Mouse (Mus musculus) stomach, embryonic 16.5 days (tissue): ENCODE measurements around the gene Kdm4b. TPM values are rescaled to one million over a fixed set of nuclear protein-coding genes. Genes with fewer than 3 reads are reported as not detected.

ENCODE experiments used
- ATAC-seq: fragments of 200-750 bp; cut with Nextera tagmentation; 2 replicates; pipeline ENCODE4 v1.8.0; 2017; ENCODE audit warnings: moderate number of reproducible peaks, moderate TSS enrichment; ENCODE audit not compliant: insufficient read depth, low FRiP score
- H3K27ac ChIP-seq: fragments of 300-500 bp; sonication (generic); 2 replicates; pipeline ENCODE4 v1.5.1; 2014; ENCODE audit warnings: low read length
- H3K27me3 ChIP-seq: fragments of 300-500 bp; sonication (generic); 2 replicates; pipeline ENCODE4 v1.6.1; 2014; ENCODE audit warnings: low read length, control low read depth, mixed read lengths; ENCODE audit not compliant: control insufficient read depth, insufficient read depth
- H3K36me3 ChIP-seq: fragments of 300-500 bp; sonication (generic); 2 replicates; pipeline ENCODE4 v1.6.1; 2014; ENCODE audit warnings: low read length; ENCODE audit not compliant: control insufficient read depth, insufficient read depth
- H3K4me1 ChIP-seq: fragments of 300-500 bp; sonication (generic); 2 replicates; pipeline ENCODE4 v1.6.1; 2014; ENCODE audit warnings: low read length, control low read depth, mixed read lengths; ENCODE audit not compliant: control insufficient read depth, insufficient read depth
- H3K4me2 ChIP-seq: fragments of 300-500 bp; sonication (generic); 2 replicates; pipeline ENCODE4 v1.6.1; 2014; ENCODE audit warnings: low read depth, low read length, mixed read lengths
- H3K4me3 ChIP-seq: fragments of 300-500 bp; sonication (generic); replicated peaks from 2 replicates; pipeline ENCODE4 v1.5.1; 2014; ENCODE audit warnings: mild to moderate bottlenecking, low read length
- H3K9ac ChIP-seq: fragments of 300-500 bp; sonication (generic); 2 replicates; pipeline ENCODE4 v1.6.1; 2014; ENCODE audit warnings: low read length
- H3K9me3 ChIP-seq: fragments of 300-500 bp; sonication (generic); replicated peaks from 2 replicates; pipeline ENCODE4 v1.6.1; 2016; ENCODE audit warnings: low read length, control low read depth; ENCODE audit not compliant: control insufficient read depth
- WGBS: fragments of 180-500 bp; shearing (Covaris S2); extraction: QIAGEN DNeasy Blood & Tissue Kit; methylation state at CpG from one replicate; pipeline ENCODE4 v1.1.7; 2014; 5-methylcytosine and 5-hydroxymethylcytosine counted together
- polyA plus RNA-seq: library from polyadenylated mRNA; unstranded; fragments of >200 nt; fragmentation: Nextera tagmentation; extraction: Ambion mirVana; gene quantifications from 2 replicates; pipeline ENCODE4 v1.2.1, GENCODE M21; 2015

The Kdm4b gene
- polyA plus RNA-seq, result 23.5 and 24.2 TPM in 2 replicates

GRCm38 (mm10) chr17:56325450-56326152, at the start of gene Kdm4b:
TSS of gene Kdm4b (plus strand) at chr17:56326062.
- Histone ChIP-seq H3K4me3 (peak within 1 kb of the TSS; percentile 79), H3K36me3 (peaks cover 3% of the 10 kb centered on the region; the same call in 1 of the 2 replicates), H3K4me1 (peaks cover 24% of the 10 kb centered on the region), H3K27me3 (no peaks in the 10 kb centered on the region), H3K9me3 (no peaks in the 10 kb centered on the region), H3K27ac (peak within 1 kb of the TSS; percentile 97), H3K9ac (peak within 1 kb of the TSS; percentile 96), H3K4me2 (peak within 1 kb of the TSS; percentile 93)
- ATAC-seq, result peak; percentile 98
- WGBS, result under 1% methylated on average over 57 of the region's 57 CpGs

GRCm38 (mm10) chr17:56276643-56277566, 49.0 kb upstream of the Kdm4b start, which contains the start of gene Ticam1:
TSS of gene Ticam1 (minus strand) at chr17:56276786.
- peak; percentile 95 for ATAC-seq
- peak within 1 kb of the TSS; percentile 69 for H3K4me2 ChIP-seq
- peak within 1 kb of the TSS; percentile 97 for H3K27ac ChIP-seq
- 3% methylated on average over 18 of the region's 21 CpGs for WGBS
- H3K4me3 ChIP-seq, result peak within 1 kb of the TSS; percentile 72
- peaks cover 27% of the 10 kb centered on the region for H3K4me1 ChIP-seq
- H3K27me3 ChIP-seq, result no peaks in the 10 kb centered on the region
- no peaks in the 10 kb centered on the region for H3K9me3 ChIP-seq
- peak within 1 kb of the TSS; percentile 87 for H3K9ac ChIP-seq
- H3K36me3 ChIP-seq, result peaks cover 14% of the 10 kb centered on the region

- H3K27me3 ChIP-seq, result no peaks in the 10 kb centered on the region
- peak overlapping the region; percentile 57; the same call in 1 of the 2 replicates for H3K9ac ChIP-seq
- peak overlapping the region; percentile 97 for H3K27ac ChIP-seq
- peak overlapping the region; percentile 69 for H3K4me2 ChIP-seq
- H3K4me1 ChIP-seq, result peaks cover 25% of the 10 kb centered on the region
- 34% methylated on average over 2 of the region's 2 CpGs for WGBS
- ATAC-seq, result no peak
- peak overlapping the region; percentile 72; the same call in 1 of the 2 replicates for H3K4me3 ChIP-seq
- no peaks in the 10 kb centered on the region for H3K9me3 ChIP-seq
- H3K36me3 ChIP-seq, result peaks cover 14% of the 10 kb centered on the region
These were observed 48.3 kb upstream of the Kdm4b start for GRCm38 (mm10) chr17:56277567-56277893.

- Histone ChIP-seq H3K9me3 (no peaks in the 10 kb centered on the region), H3K27me3 (no peaks in the 10 kb centered on the region), H3K36me3 (peaks cover 14% of the 10 kb centered on the region), H3K4me1 (peaks cover 18% of the 10 kb centered on the region), H3K4me2 (no peak overlapping the region), H3K27ac (peak overlapping the region; percentile 97; the same call in 1 of the 2 replicates), H3K9ac (no peak overlapping the region; the same call in 1 of the 2 replicates), H3K4me3 (no peak overlapping the region)
- no peak for ATAC-seq
- WGBS, result 88% methylated on average over 5 of the region's 5 CpGs
These were observed 47.5 kb upstream of the Kdm4b start for GRCm38 (mm10) chr17:56278340-56278739.

- Histone ChIP-seq H3K4me3 (no peak overlapping the region), H3K4me1 (peaks cover 15% of the 10 kb centered on the region), H3K9me3 (no peaks in the 10 kb centered on the region), H3K27ac (no peak overlapping the region), H3K27me3 (no peaks in the 10 kb centered on the region), H3K4me2 (no peak overlapping the region), H3K36me3 (peaks cover 14% of the 10 kb centered on the region), H3K9ac (no peak overlapping the region)
- no peak for ATAC-seq
- WGBS, result 86% methylated on average over 12 of the region's 12 CpGs
These were observed 46.2 kb upstream of the Kdm4b start for GRCm38 (mm10) chr17:56279481-56280155.

DNA sequence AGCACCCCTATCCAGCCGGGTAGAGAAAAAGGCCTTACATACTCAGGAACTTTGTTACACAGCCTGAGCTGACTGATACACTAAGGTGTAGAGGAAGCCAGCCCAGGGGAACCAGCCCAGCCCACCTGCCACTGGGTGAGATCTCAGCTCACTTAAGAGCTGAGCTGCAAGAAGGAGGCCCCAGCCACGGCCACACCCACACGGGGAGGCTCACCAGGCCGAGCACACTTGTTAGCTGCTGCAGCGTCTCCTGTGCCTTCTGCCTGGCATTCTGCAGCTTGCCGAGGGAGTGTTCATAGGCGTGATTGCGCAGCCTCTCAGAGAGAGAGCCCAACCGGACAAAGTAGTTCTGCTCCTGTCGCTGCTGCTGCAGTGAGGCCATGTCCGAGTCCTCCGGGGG, 44.7 kb upstream of the Kdm4b start:
- Histone ChIP-seq H3K4me2 (no peak overlapping the region), H3K36me3 (peaks cover 26% of the 10 kb centered on the region), H3K27ac (no peak overlapping the region), H3K9me3 (no peaks in the 10 kb centered on the region), H3K4me1 (peaks cover 15% of the 10 kb centered on the region), H3K9ac (no peak overlapping the region), H3K27me3 (no peaks in the 10 kb centered on the region), H3K4me3 (no peak overlapping the region)
- 87% methylated on average over 12 of the region's 12 CpGs for WGBS
- no peak for ATAC-seq

DNA sequence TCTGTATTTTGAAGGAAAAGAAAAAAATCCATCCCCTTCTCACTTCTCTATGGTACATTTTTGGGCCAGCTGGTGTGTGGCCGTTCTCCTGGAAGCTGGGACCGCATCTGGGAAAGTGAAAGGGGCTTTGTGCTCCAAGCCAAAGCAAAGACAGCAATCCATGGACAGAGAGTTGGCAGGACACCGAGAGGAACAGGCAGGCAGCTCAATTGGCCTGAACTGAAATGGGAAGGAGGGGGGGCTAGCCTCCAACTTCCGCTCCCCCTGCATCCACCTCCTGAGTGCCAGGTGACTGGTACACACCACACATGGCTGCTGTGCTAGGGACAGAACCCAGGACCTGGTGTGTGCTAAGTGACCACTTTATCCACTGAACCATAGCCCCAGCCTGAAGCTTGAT, 43.1 kb upstream of the Kdm4b start:
- no peak overlapping the region for H3K9ac ChIP-seq
- H3K4me3 ChIP-seq, result no peak overlapping the region
- H3K27ac ChIP-seq, result 0 out of 2 replicates have a peak overlapping the region, but pooled peaks have one; percentile 7
- H3K4me1 ChIP-seq, result peaks cover 18% of the 10 kb centered on the region
- no peaks in the 10 kb centered on the region for H3K27me3 ChIP-seq
- no peaks in the 10 kb centered on the region for H3K9me3 ChIP-seq
- peaks cover 26% of the 10 kb centered on the region for H3K36me3 ChIP-seq
- ATAC-seq, result no peak
- WGBS, result 84% methylated on average over 4 of the region's 4 CpGs
- no peak overlapping the region for H3K4me2 ChIP-seq

- 87% methylated on average over 8 of the region's 8 CpGs for WGBS
- H3K27ac ChIP-seq, result 0 out of 2 replicates have a peak overlapping the region, but pooled peaks have one; percentile 7
- no peak for ATAC-seq
- no peak overlapping the region for H3K4me2 ChIP-seq
- no peaks in the 10 kb centered on the region for H3K9me3 ChIP-seq
- H3K36me3 ChIP-seq, result peaks cover 26% of the 10 kb centered on the region
- H3K4me1 ChIP-seq, result peaks cover 22% of the 10 kb centered on the region
- H3K9ac ChIP-seq, result no peak overlapping the region
- H3K4me3 ChIP-seq, result no peak overlapping the region
- H3K27me3 ChIP-seq, result no peaks in the 10 kb centered on the region
These were observed 42.5 kb upstream of the Kdm4b start for GRCm38 (mm10) chr17:56283316-56283715.
